Mouse (Mus musculus) lung, embryonic 15.5 days (tissue): Measurements from ENCODE around the gene Dpep3. TPM values are rescaled to one million over a fixed set of nuclear protein-coding genes. Genes with fewer than 3 reads are reported as not detected.
A peak's percentile ranks its signal among the peaks of the same experiment; 100 is the strongest.

Experiments used
- ATAC-seq: fragments of 200-750 bp; cut with Nextera tagmentation; 2 replicates; pipeline ENCODE4 v1.8.0; 2017; ENCODE audit warnings: moderate number of reproducible peaks, borderline replicate concordance; ENCODE audit not compliant: low FRiP score, low TSS enrichment; ENCODE audit errors: extremely low read depth
- H3K27ac ChIP-seq: fragments of 300-500 bp; sonication (generic); 2 replicates; pipeline ENCODE4 v1.5.1; 2015; ENCODE audit warnings: moderate library complexity, mild to moderate bottlenecking, inconsistent platforms
- H3K27me3 ChIP-seq: fragments of 300-500 bp; sonication (generic); 2 replicates; pipeline ENCODE4 v1.6.1; 2015; ENCODE audit warnings: inconsistent platforms
- H3K36me3 ChIP-seq: fragments of 300-500 bp; sonication (generic); 2 replicates; pipeline ENCODE4 v1.6.1; 2015; ENCODE audit warnings: inconsistent platforms
- H3K4me1 ChIP-seq: fragments of 300-500 bp; sonication (generic); 2 replicates; pipeline ENCODE4 v1.6.1; 2015; ENCODE audit warnings: inconsistent platforms
- H3K4me2 ChIP-seq: fragments of 300-500 bp; sonication (generic); 2 replicates; pipeline ENCODE4 v1.6.1; 2015; ENCODE audit warnings: inconsistent platforms, mild to moderate bottlenecking, moderate library complexity
- H3K4me3 ChIP-seq: fragments of 300-500 bp; sonication (generic); 2 replicates; pipeline ENCODE4 v1.5.1; 2015; ENCODE audit warnings: mild to moderate bottlenecking, inconsistent platforms
- H3K9ac ChIP-seq: fragments of 300-500 bp; sonication (generic); 2 replicates; pipeline ENCODE4 v1.6.1; 2015; ENCODE audit warnings: inconsistent platforms
- H3K9me3 ChIP-seq: fragments of 300-500 bp; sonication (generic); 2 replicates; pipeline ENCODE4 v1.6.1; 2016; ENCODE audit warnings: inconsistent platforms
- WGBS: fragments of 180-500 bp; shearing (Covaris S2); methylation state at CpG from one replicate; pipeline ENCODE4 v1.1.7; 2015; 5-methylcytosine and 5-hydroxymethylcytosine counted together
- polyA plus RNA-seq: library from polyadenylated mRNA; unstranded; fragments of >200 nt; fragmentation: Nextera tagmentation; extraction: Ambion mirVana; gene quantifications from 2 replicates; pipeline ENCODE4 v1.2.1, GENCODE M21; 2015

The Dpep3 gene
- polyA plus RNA-seq, 1 experiment from 2014 or later, result not detected

DNA sequence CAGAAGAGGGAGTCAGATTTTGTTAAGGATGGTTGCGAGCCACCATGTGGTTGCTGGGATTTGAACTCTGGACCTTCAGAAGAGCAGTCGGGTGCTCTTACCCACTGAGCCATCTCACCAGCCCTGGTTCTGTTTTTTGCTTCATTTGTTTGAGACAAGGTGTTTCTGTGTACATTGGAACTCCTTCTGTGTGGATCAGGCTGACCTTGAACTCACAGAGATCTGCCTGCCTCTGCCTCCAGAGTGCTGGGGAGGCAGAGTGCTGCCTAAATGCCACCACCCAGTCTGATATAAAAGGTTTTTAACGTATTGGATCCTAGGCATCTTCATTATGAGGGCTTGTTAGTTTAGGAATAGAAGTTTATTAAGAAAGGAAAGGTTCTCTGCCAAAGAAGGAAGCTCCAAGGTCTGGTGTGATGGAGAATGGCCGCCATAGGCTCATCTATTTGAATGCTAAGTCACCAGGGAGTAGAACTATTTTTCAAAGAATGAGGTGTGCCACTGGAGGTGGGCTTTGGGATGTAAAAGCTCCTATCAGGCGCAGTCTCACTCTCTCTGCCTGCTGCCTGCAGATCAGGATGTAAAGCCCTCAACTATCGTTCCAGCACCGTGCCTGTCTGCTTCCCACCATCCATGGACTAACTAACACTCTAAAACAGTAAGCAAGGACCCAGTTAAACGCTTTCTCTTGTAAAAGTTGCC lies 8.1 kb downstream of the Dpep3 start:
- Histone ChIP-seq H3K36me3 (no peaks in the 10 kb centered on the region), H3K9me3 (no peaks in the 10 kb centered on the region), H3K27me3 (no peaks in the 10 kb centered on the region), H3K4me1 (peaks cover 11% of the 10 kb centered on the region), H3K27ac (no peak overlapping the region), H3K4me2 (no peak overlapping the region), H3K4me3 (no peak overlapping the region), H3K9ac (no peak overlapping the region)
- 70% methylated on average over 8 of the region's 8 CpGs for WGBS
- no peak for ATAC-seq

DNA sequence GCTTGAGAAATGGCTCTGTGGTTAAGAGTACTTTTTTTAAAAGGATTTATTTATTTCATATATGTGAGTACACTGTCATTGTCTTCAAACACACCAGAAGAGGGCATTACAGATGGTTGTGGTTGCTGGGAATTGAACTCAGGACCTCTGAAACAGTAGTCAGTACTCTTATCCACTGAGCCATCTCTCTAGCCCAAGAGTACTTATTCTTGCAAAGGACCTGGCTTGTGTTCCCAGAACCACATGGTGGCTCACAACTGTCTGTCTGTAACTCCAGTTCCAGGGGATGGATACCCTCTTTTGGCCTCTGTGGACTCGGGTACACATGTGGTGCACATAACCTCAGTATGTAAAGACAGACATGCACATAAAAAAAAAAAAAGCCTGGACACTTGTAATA lies 9.9 kb downstream of the Dpep3 start:
- Histone ChIP-seq H3K9me3 (no peaks in the 10 kb centered on the region), H3K4me3 (no peak overlapping the region), H3K9ac (no peak overlapping the region), H3K4me2 (no peak overlapping the region), H3K4me1 (peaks cover 21% of the 10 kb centered on the region), H3K27ac (no peak overlapping the region), H3K36me3 (no peaks in the 10 kb centered on the region), H3K27me3 (no peaks in the 10 kb centered on the region)
- 75% methylated on average over 1 of the region's 1 CpGs for WGBS
- no peak for ATAC-seq

DNA sequence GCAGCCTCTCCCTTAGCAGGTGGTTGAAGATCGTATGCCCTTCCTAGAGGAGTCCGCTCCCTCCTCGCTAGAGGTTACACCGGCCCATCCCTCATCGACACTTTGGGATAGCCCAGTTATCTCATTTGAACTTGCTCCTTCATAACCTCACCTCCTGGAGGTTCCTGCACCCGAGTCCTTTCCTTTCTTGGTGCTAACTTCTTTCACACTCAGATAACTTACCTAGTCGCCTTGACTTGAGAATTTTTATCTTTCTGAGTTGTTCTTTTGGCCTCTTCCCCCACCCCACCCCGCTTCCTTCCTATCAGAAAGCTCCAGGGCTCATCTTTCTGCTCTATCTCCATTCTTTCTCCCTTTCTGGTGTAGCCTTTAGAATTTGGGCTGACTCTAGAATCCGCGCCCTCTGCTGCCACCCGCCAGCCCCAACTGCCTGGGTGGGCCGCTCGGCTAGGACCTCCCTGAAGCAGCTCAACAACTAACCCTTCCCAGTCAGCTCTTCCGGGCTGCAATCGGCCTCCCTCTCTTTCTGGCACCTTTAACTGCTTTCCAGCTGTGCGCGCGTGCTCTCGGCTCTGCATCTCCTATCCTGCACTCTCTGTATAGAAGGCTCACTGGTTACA lies 12.4 kb downstream of the Dpep3 start:
- Histone ChIP-seq H3K36me3 (0 out of 2 replicates have a peak, but pooled peaks cover 3% of the 10 kb centered on the region), H3K27me3 (no peaks in the 10 kb centered on the region), H3K4me3 (peak overlapping the region; percentile 96), H3K27ac (peak overlapping the region; percentile 94), H3K9me3 (no peaks in the 10 kb centered on the region), H3K9ac (no peak overlapping the region), H3K4me2 (peak overlapping the region; percentile 71), H3K4me1 (peaks cover 29% of the 10 kb centered on the region)
- peak; percentile 68 for ATAC-seq
- 7% methylated on average over 19 of the region's 19 CpGs for WGBS

DNA sequence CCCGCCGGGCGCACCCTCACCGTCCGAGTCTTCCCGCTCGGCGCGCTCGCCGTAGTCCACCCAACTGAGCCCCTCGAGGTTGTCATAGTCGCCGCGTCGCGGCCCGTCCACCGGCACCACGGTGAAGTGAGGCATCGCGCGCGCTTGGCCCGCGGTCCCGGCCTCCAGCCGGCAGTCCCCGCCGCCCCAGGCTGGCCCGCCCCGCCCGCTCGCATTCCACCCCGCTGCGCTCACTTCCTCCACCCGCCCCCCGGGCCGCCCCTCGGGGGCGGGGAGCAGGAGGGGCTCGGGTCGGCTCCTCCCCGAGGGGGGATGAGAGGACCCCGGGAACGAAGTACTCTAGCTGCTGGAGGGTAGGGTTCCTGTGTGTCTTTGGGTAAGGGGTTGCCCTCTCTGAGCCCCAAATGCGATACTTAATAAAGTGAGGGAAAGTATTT lies 13.3 kb downstream of the Dpep3 start, which contains the start of gene Slc12a4:
Slc12a4 (minus strand) TSS at position 193 of the 437 bp plus-strand sequence.
- peak within 1 kb of the TSS; percentile 96 for H3K4me3 ChIP-seq
- peak; percentile 91 for ATAC-seq
- WGBS, result 1% methylated on average over 43 of the region's 47 CpGs
- no peaks in the 10 kb centered on the region for H3K9me3 ChIP-seq
- H3K27ac ChIP-seq, result peak within 1 kb of the TSS; percentile 94
- H3K27me3 ChIP-seq, result no peaks in the 10 kb centered on the region
- peaks cover 32% of the 10 kb centered on the region for H3K4me1 ChIP-seq
- peak within 1 kb of the TSS; percentile 93 for H3K9ac ChIP-seq
- peak within 1 kb of the TSS; percentile 71 for H3K4me2 ChIP-seq
- H3K36me3 ChIP-seq, result 0 out of 2 replicates have a peak, but pooled peaks cover 3% of the 10 kb centered on the region

DNA sequence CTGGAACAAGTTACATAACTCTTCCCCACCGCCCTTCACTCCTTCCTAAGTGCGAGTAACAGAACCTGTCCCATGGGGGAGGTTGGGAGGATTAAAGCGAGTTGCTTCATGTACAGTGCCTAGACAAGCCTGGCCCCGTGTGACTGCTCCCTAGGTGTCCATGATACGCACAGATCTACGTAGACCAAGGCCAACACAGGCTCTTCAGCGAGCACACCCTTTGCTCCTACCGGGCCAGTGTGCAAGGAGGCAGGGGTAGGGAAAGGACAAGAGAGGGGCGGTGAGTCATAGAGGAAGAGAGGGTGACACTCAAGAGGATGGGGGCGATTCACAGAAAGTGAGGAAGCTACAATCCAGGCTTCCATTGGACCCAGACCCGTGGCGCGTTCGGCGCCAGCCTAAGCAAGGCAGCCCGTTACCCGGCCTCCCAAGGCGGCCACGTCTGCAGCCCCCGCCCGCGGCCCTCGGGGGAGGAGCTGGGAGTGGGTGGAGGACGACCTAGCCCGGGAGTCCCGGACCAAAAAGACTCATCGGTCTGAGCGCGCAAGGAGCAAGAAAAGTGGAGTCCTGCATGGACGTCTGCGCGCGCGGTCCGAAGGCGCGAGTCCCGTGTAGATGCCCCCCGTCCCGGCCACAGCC lies 13.8 kb downstream of the Dpep3 start:
- no peaks in the 10 kb centered on the region for H3K27me3 ChIP-seq
- H3K4me1 ChIP-seq, result peaks cover 32% of the 10 kb centered on the region
- peak overlapping the region; percentile 71 for H3K4me2 ChIP-seq
- ATAC-seq, result peak; percentile 75
- H3K9ac ChIP-seq, result peak overlapping the region; percentile 93
- under 1% methylated on average over 40 of the region's 40 CpGs for WGBS
- H3K4me3 ChIP-seq, result peak overlapping the region; percentile 96
- no peaks in the 10 kb centered on the region for H3K9me3 ChIP-seq
- H3K36me3 ChIP-seq, result 0 out of 2 replicates have a peak, but pooled peaks cover 3% of the 10 kb centered on the region
- peak overlapping the region; percentile 94 for H3K27ac ChIP-seq

DNA sequence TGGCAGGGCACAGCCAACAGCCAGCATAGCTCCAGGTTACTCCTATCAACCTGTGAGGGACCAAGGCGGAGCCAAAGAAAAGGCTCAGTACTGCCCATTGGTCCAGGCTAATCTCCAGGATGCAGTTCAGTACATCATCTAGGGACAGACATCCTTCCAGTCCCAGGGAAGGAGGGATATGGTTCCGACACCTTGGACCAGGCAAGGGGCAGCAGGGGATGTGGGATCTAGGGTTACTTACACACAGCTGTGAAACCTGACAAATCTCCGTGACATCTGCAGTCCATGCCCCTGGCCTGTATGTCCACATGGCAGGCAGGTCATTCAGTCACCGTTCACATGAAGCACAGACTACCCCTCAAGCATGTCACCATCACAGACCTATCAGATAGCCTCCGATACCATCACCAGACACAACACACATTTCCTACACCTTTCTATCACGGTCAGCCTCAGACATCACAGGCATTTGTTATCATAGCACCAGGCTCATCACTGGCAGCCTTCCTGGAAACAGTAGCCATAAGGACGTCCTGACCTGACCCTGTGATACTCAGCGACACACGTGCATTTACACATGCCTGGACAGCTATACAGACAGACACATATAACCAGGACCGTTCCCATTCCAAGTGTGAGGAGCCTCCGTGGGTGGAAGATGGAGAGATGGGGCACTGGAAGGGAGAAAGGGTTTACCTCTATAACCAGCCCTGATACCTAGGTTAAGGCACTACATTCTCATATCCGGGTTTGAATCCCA lies 14.5 kb downstream of the Dpep3 start:
- ATAC-seq, result no peak
- peak overlapping the region; percentile 93 for H3K9ac ChIP-seq
- WGBS, result 42% methylated on average over 12 of the region's 12 CpGs
- peaks cover 32% of the 10 kb centered on the region for H3K4me1 ChIP-seq
- H3K27me3 ChIP-seq, result no peaks in the 10 kb centered on the region
- H3K4me3 ChIP-seq, result peak overlapping the region; percentile 96
- no peak overlapping the region for H3K27ac ChIP-seq
- no peaks in the 10 kb centered on the region for H3K9me3 ChIP-seq
- H3K4me2 ChIP-seq, result peak overlapping the region; percentile 71
- H3K36me3 ChIP-seq, result 0 out of 2 replicates have a peak, but pooled peaks cover 6% of the 10 kb centered on the region

DNA sequence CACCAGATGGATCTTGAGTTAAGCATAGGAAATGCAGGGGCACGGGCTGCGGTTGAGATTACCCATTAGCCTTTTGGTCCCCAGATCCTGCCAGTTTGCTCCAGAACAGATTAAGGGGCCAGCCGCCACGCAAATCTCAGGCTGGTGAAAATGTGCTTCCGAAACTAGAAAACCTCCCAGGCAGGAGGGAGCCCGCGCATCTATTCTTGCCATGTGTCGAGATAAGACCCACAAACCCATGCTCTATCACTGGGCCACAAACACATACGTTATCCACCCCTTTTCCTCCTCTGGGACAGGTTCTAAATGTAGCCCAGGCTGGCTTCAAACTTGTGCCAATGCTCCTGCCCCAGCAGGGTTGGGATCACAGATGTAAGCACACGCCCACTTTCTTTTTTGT lies 17.7 kb downstream of the Dpep3 start:
- 83% methylated on average over 10 of the region's 10 CpGs for WGBS
- no peak overlapping the region for H3K27ac ChIP-seq

DNA sequence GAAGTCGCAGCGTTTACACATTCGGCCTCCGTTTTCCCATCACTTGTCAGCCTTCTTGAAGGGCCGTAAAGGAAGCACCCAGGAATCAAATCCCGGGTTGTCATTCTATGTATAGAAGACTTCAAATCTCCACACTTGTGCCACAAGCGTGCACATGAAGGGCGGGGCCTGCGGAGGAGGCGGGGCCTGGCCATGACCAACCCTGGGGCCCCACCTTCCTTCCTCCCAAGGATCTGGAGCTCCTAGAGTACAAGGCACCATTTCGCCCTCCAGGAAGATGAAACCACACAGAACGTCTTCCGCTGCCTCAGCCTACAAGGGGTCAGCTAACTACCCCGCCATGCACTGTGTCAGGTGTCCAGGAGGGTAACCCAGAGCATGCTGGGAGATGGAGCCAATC lies 18.1 kb downstream of the Dpep3 start:
- H3K4me3 ChIP-seq, result no peak overlapping the region
- H3K36me3 ChIP-seq, result peaks cover 18% of the 10 kb centered on the region
- no peak for ATAC-seq
- 79% methylated on average over 14 of the region's 14 CpGs for WGBS
- peaks cover 21% of the 10 kb centered on the region for H3K4me1 ChIP-seq
- no peaks in the 10 kb centered on the region for H3K27me3 ChIP-seq
- no peak overlapping the region for H3K9ac ChIP-seq
- H3K4me2 ChIP-seq, result no peak overlapping the region
- no peak overlapping the region for H3K27ac ChIP-seq
- no peaks in the 10 kb centered on the region for H3K9me3 ChIP-seq

More for the DNA sequence above, 17.7 kb downstream of the Dpep3 start:
- peaks cover 16% of the 10 kb centered on the region for H3K36me3 ChIP-seq
- peaks cover 25% of the 10 kb centered on the region for H3K4me1 ChIP-seq
- H3K4me3 ChIP-seq, result no peak overlapping the region
- no peaks in the 10 kb centered on the region for H3K27me3 ChIP-seq
- ATAC-seq, result no peak
- no peak overlapping the region for H3K4me2 ChIP-seq
- no peaks in the 10 kb centered on the region for H3K9me3 ChIP-seq
- H3K9ac ChIP-seq, result no peak overlapping the region

DNA sequence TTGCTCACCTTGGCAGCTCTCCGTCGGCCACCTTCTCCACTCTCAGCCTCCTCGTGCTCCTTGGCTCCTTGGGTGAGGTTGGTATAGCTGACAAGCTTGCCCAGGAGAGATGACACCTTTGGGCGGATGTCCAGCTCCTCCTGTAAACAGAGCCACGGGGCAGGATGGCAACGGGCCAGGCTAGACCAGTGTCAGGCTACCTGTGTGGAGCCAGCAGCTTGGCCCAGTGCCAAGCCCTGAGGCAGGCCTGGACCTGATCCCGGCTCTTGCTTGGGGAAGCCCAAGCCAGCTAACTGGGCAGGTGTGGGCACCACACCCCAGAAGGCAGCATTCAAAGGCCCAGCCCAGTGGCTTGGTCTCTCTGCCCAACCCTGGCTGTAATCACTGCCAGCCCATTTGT lies 19.9 kb downstream of the Dpep3 start:
- Histone ChIP-seq H3K9me3 (no peaks in the 10 kb centered on the region), H3K4me1 (peaks cover 11% of the 10 kb centered on the region), H3K9ac (no peak overlapping the region), H3K27ac (no peak overlapping the region), H3K27me3 (no peaks in the 10 kb centered on the region), H3K4me3 (no peak overlapping the region), H3K36me3 (peaks cover 26% of the 10 kb centered on the region), H3K4me2 (no peak overlapping the region)
- ATAC-seq, result peak; percentile 35; the same call in 1 of the 2 replicates
- WGBS, result 63% methylated on average over 7 of the region's 7 CpGs

DNA sequence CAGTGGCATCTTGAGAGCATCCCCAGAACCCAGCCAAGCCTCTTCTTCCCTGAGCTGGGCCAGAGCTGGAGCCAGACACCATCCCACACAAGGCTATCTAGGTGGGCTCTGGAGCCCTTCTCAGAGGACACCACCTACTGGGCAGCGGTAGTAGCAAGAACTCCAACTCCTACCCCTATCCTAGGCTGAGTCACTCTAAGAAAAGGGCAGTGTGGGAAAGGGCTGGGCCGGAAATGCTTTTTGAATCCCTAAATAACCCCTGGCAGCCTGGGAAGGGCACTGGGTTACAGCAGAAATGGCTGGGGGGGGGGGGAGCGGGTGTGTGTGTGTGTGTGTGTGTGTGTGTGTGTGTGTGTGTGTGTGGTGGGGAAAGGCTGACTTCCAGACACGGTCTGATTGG lies 21.4 kb downstream of the Dpep3 start:
- H3K4me2 ChIP-seq, result no peak overlapping the region
- ATAC-seq, result no peak
- 68% methylated on average over 3 of the region's 4 CpGs for WGBS
- no peaks in the 10 kb centered on the region for H3K27me3 ChIP-seq
- H3K9me3 ChIP-seq, result no peaks in the 10 kb centered on the region
- H3K36me3 ChIP-seq, result peaks cover 40% of the 10 kb centered on the region
- H3K4me3 ChIP-seq, result no peak overlapping the region
- no peak overlapping the region for H3K27ac ChIP-seq
- peaks cover 4% of the 10 kb centered on the region; the same call in 1 of the 2 replicates for H3K4me1 ChIP-seq
- H3K9ac ChIP-seq, result no peak overlapping the region

DNA sequence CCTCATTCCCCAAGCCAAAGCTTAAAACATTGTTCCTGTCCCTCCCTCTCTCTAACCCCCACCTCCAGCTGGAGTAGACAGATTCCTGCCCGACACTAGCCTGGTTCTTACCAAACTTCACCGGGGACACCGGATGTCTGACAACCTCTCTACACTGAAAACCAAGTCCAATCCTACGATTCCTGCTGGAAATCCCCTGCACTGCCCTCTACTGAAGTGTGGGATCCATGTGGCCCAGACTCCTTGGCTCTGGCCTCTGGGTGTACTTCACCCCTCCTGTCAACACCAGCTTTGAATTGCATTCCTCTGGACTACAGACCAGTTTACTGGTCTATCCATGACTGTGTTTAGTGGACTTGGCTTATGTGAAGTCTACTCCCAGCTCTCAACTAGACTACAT lies 22.7 kb downstream of the Dpep3 start:
- Histone ChIP-seq H3K9ac (no peak overlapping the region), H3K4me3 (no peak overlapping the region), H3K4me1 (peaks cover 4% of the 10 kb centered on the region; the same call in 1 of the 2 replicates), H3K36me3 (peaks cover 43% of the 10 kb centered on the region), H3K4me2 (no peak overlapping the region), H3K9me3 (no peaks in the 10 kb centered on the region), H3K27me3 (no peaks in the 10 kb centered on the region), H3K27ac (no peak overlapping the region)
- ATAC-seq, result no peak
- 92% methylated on average over 4 of the region's 4 CpGs for WGBS
